Mouse (Mus musculus) thymus, adult 2 months (tissue): ENCODE measurements at regions not wholly inside any gene's neighbourhood (a gene's known extent, or its start where the extent isn't known, plus 50 kb on each side); places are given as distances from the start of the nearest gene placed in this dataset.

Source experiments
- CTCF ChIP-seq: fragments of 200-500 bp; IDR thresholded peaks from 2 replicates; pipeline ENCODE4 v1.5.1; 2012; ENCODE audit warnings: mild to moderate bottlenecking, control low read depth, low read length, moderate library complexity, borderline replicate concordance; ENCODE audit not compliant: control insufficient read depth, poor library complexity, insufficient read depth; ENCODE audit errors: extremely low read depth
- POLR2A ChIP-seq: fragments of 200-500 bp; IDR thresholded peaks from 2 replicates; pipeline ENCODE4 v1.6.1; 2012; ENCODE audit warnings: mild to moderate bottlenecking, low read length, control low read depth, moderate library complexity; ENCODE audit not compliant: control insufficient read depth, poor library complexity, insufficient read depth; ENCODE audit errors: extremely low read depth

DNA sequence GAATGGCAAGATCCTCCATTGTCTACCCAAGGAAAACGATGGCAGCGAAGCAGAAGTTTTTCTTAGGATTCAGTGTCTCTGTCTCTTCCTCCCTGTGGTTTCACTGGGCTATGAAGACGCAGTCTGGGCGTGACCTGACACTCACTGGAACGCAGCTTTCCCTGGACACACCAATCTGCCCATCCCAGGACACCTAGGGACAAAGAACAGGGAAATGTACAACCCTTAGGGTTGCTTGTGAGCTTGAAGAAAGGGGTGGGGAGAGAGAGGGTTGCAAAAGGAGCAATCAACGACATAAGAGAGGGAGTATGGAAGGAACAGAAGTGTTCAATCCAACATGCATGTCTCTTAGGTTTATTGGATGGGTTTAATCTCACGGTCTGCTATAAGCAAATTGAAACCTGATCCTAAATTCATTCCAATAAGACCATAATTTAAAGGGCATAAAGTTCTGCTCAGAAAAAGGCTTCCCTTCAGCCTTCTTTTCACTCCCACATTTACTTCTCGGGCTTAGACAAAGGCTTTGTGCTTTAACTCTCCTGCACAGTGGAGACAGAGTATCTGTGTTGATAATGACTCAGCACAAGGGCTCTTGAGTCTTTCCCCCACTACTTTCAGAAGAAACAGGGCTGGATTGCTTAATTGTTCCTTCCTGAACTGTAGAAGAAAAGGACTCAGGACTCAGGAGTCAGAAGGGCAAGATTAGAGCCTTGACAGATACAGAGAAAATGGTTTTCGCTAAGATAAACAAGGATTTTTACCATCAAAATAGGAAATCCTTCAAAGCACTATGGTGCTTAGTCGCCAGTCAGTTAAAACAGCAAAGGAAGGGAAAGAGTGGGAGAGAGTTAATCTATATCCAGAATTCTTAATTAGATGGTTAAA, 147.3 kb upstream of the Cited2 start:
- TF ChIP-seq CTCF (no peak), POLR2A (no peak)
